Mouse (Mus musculus) CH12.LX (cell line): Measurements from ENCODE around the gene Krt222.

Experiments used
- CHD2 ChIP-seq: IDR thresholded peaks from 2 replicates; pipeline ENCODE4 v1.6.1; 2011; ENCODE audit warnings: low read length, improper control_type of control experiment
- CTCF ChIP-seq, 2 experiments: IDR thresholded peaks in 1 of 2; conservative IDR thresholded peaks in 1 of 2; 2 replicates each; pipeline ENCODE4 v1.5.1; 2011 to 2012; ENCODE audit warnings: low read depth in 2 of 2, low read length in 2 of 2, improper control_type of control experiment in 1 of 2, inconsistent platforms in 1 of 2, mild to moderate bottlenecking in 1 of 2, moderate library complexity in 1 of 2
- EP300 ChIP-seq: IDR thresholded peaks from 2 replicates; pipeline ENCODE4 v1.6.1; 2011; ENCODE audit warnings: low read length, improper control_type of control experiment
- MAZ ChIP-seq: IDR thresholded peaks from 2 replicates; pipeline ENCODE4 v1.6.1; 2012; ENCODE audit warnings: low read depth, mild to moderate bottlenecking, inconsistent platforms, low read length, improper control_type of control experiment, moderate library complexity
- MYC ChIP-seq: IDR thresholded peaks from 2 replicates; pipeline ENCODE4 v1.6.1; 2011; ENCODE audit warnings: low read depth, mild to moderate bottlenecking, improper control_type of control experiment, low read length
- NRF1 ChIP-seq: IDR thresholded peaks from 2 replicates; pipeline ENCODE4 v1.6.1; 2014; ENCODE audit warnings: low read depth, mild to moderate bottlenecking, inconsistent platforms, low read length, improper control_type of control experiment, moderate library complexity
- UBTF ChIP-seq: IDR thresholded peaks from 2 replicates; pipeline ENCODE4 v1.6.1; 2012; ENCODE audit warnings: low read depth, mild to moderate bottlenecking, inconsistent platforms, low read length, improper control_type of control experiment, moderate library complexity
- ZKSCAN1 ChIP-seq: IDR thresholded peaks from 2 replicates; pipeline ENCODE4 v1.6.1; 2012; ENCODE audit warnings: low read depth, inconsistent platforms, low read length, improper control_type of control experiment, borderline replicate concordance

DNA sequence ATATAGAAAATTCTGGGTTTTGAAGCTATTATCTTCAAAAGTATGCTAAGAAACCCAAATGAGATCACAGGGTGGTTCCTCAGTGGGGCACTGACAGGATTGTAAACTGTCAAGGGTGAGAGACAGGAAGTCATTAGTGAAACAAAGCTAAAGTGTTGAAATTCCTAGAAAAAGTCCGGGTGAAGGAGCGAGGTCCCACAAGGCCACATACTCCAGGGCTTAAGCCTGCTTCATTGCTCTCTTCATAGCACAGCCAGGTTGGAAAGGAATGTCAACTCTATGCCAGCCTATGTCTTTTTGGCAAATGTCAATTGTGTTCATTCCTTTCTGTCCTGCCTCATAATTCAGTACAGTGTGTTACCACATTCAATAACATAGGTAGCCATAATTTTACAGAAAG lies 36.4 kb downstream of the Krt222 start:
- no peak for TF ChIP-seq EP300
- no peak for TF ChIP-seq CTCF (conservative IDR thresholded peaks at IDR 0.05 in 1 of 2, IDR thresholded peaks at IDR 0.05 in 1 of 2; ENCODE audit: low read depth in 2 of 2, low read length in 2 of 2)
- TF ChIP-seq NRF1: no peak
- no peak for TF ChIP-seq UBTF
- no peak for TF ChIP-seq MAZ
- TF ChIP-seq CHD2: no peak
- TF ChIP-seq MYC: no peak
- no peak for TF ChIP-seq ZKSCAN1
